Mouse (Mus musculus) lung, embryonic 16.5 days (tissue): Measurements from ENCODE around the gene Ncoa3. TPM values are rescaled to one million over a fixed set of nuclear protein-coding genes. Genes with fewer than 3 reads are reported as not detected.
A peak's percentile ranks its signal among the peaks of the same experiment; 100 is the strongest.

Experiments
- ATAC-seq: fragments of 200-750 bp; cut with Nextera tagmentation; 2 replicates; pipeline ENCODE4 v1.8.0; 2017; ENCODE audit warnings: low read depth, mild to moderate bottlenecking, moderate library complexity
- H3K27ac ChIP-seq: fragments of 300-500 bp; sonication (generic); 2 replicates; pipeline ENCODE4 v1.5.1; 2014; ENCODE audit warnings: mild to moderate bottlenecking, control low read depth, low read length
- H3K27me3 ChIP-seq: fragments of 300-500 bp; sonication (generic); 2 replicates; pipeline ENCODE4 v1.6.1; 2014; ENCODE audit warnings: low read depth, low read length, mixed read lengths; ENCODE audit not compliant: control insufficient read depth, insufficient read depth
- H3K36me3 ChIP-seq: fragments of 300-500 bp; sonication (generic); 2 replicates; pipeline ENCODE4 v1.6.1; 2014; ENCODE audit warnings: low read length; ENCODE audit not compliant: control insufficient read depth, insufficient read depth
- H3K4me1 ChIP-seq: fragments of 300-500 bp; sonication (generic); replicated peaks from 2 replicates; pipeline ENCODE4 v1.6.1; 2014; ENCODE audit warnings: low read length, mixed read lengths; ENCODE audit not compliant: control insufficient read depth, insufficient read depth
- H3K4me2 ChIP-seq: fragments of 300-500 bp; sonication (generic); 2 replicates; pipeline ENCODE4 v1.6.1; 2014; ENCODE audit warnings: low read depth, low read length, control low read depth
- H3K4me3 ChIP-seq: fragments of 300-500 bp; sonication (generic); 2 replicates; pipeline ENCODE4 v1.5.1; 2014; ENCODE audit warnings: mild to moderate bottlenecking, low read length, control low read depth
- H3K9ac ChIP-seq: fragments of 300-500 bp; sonication (generic); 2 replicates; pipeline ENCODE4 v1.6.1; 2014; ENCODE audit warnings: low read length, control low read depth
- H3K9me3 ChIP-seq: fragments of 300-500 bp; sonication (generic); 2 replicates; pipeline ENCODE4 v1.6.1; 2016; ENCODE audit warnings: low read length; ENCODE audit not compliant: control insufficient read depth
- WGBS: fragments of 180-500 bp; shearing (Covaris S2); extraction: QIAGEN DNeasy Blood & Tissue Kit; methylation state at CpG from one replicate; pipeline ENCODE4 v1.1.7; 2014; 5-methylcytosine and 5-hydroxymethylcytosine counted together
- polyA plus RNA-seq: library from polyadenylated mRNA; unstranded; fragments of >200 nt; fragmentation: Nextera tagmentation; extraction: Ambion mirVana; gene quantifications from 2 replicates; pipeline ENCODE4 v1.2.1, GENCODE M21; 2015

Gene Ncoa3
- polyA plus RNA-seq, 1 experiment from 2014 or later, result 12.1 TPM

DNA sequence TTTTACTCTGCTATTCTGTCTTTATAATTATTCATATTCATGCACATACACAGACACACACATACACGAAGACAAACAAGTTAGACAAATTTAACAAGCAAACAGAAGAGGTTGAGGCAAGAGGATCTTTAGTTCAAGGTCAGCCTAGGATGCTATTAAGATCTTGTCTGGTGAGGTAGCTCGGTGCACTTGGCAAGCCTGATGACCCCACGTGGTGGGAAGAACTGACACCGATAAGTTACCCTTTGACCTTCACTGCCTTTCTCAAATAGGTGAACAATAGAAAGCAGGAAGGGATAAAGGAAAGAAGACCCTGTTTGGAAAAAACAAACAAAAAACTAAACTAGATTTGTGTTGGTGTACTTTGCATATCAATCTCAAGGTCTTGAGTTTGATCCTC lies 10.0 kb downstream of the Ncoa3 start:
- Histone ChIP-seq H3K4me3 (no peak overlapping the region), H3K4me2 (no peak overlapping the region), H3K36me3 (no peaks in the 10 kb centered on the region), H3K27ac (no peak overlapping the region), H3K9ac (no peak overlapping the region), H3K9me3 (no peaks in the 10 kb centered on the region), H3K4me1 (peaks cover 20% of the 10 kb centered on the region), H3K27me3 (no peaks in the 10 kb centered on the region)
- 55% methylated on average over 4 of the region's 4 CpGs for WGBS
- ATAC-seq, result no peak

DNA sequence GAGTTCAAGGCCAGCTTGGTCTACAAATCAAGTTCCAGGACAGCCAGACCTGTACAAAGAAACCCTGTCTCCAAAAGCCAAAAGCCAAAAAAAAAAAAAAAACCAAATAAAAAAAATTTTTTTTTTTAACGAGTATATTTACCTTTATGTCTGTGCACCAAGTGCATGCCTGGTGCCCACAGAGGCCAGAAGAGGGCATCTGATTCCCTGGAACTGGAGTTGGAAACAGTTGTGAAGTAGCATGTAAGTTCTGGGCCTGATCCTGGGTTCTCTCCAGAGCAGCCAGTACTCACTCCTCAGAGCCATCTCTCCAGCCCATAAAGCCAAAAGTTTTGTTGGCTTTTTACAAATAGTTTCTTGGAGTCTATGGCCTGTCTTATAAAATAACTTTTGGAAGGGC lies 10.6 kb downstream of the Ncoa3 start:
- Histone ChIP-seq H3K9ac (no peak overlapping the region), H3K4me2 (no peak overlapping the region), H3K27me3 (no peaks in the 10 kb centered on the region), H3K4me1 (peaks cover 20% of the 10 kb centered on the region), H3K4me3 (no peak overlapping the region), H3K9me3 (no peaks in the 10 kb centered on the region), H3K36me3 (no peaks in the 10 kb centered on the region), H3K27ac (no peak overlapping the region)
- no peak for ATAC-seq
- WGBS, result 25% methylated on average over 1 of the region's 1 CpGs

DNA sequence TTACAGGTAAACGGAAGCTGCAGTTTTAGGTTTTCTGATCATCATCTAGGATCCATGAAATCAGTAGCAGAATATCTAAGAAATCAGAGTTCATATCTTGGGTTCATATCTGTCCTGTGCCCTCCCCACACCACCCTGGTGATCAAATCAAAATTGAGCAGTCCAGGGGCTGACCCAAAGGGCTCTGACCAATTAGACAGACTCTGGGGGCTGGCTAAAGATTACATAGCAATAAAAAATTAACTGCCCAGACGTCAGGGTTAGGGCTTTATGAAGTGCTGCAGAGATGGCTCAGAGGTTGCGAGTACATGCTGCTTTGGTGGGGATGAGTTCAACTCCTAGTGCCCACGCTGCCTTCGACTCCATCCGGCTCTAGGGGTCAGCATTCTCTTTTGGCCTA lies 14.6 kb downstream of the Ncoa3 start:
- no peak overlapping the region for H3K4me3 ChIP-seq
- no peaks in the 10 kb centered on the region for H3K27me3 ChIP-seq
- H3K9ac ChIP-seq, result no peak overlapping the region
- 57% methylated on average over 6 of the region's 6 CpGs for WGBS
- H3K27ac ChIP-seq, result no peak overlapping the region
- no peak overlapping the region for H3K4me2 ChIP-seq
- no peaks in the 10 kb centered on the region for H3K9me3 ChIP-seq
- H3K4me1 ChIP-seq, result peaks cover 15% of the 10 kb centered on the region; the same call in 1 of the 2 replicates
- ATAC-seq, result peak; percentile 31; the same call in 1 of the 2 replicates
- no peaks in the 10 kb centered on the region for H3K36me3 ChIP-seq

DNA sequence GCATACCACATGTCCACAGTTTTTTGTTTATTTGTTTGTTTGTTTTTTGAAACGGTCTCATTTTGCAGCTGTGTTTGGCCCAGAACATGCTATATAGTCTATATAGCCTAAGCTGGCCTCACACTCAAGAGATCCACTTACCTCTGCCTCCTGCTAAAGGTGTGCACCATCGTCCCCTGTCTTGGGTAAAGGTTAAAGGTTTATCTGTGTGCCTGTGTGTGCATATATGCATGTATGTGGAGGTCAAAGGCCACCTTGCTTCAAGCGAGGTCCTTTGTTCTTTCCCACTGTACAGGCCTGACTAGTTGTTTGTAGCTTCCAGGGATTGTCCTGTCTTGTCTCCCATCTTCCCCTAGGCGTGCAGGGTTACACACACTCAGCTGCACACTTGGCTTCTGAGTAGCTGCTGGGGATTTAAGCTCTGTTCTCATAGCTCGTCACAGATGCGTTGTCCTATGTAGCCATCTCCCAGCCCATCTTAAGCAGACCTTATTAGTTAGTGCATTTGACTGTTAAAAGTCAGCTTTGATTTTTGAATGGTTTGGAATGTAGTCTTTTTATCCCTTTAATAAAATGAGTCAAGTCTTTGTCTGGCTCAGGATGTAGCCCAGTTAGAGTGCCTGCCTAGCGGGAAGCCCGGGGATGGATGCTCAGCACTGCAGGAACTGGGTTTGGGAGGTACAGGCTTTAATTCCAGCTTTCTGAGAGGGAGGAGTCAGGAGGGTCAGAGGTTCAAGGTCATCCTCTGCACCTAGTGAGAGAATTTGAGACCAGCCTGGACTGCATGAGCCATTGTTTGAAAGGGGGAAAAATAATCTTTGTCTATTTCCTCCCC lies 16.3 kb downstream of the Ncoa3 start:
- H3K4me3 ChIP-seq, result no peak overlapping the region
- H3K27me3 ChIP-seq, result no peaks in the 10 kb centered on the region
- peaks cover 18% of the 10 kb centered on the region for H3K4me1 ChIP-seq
- no peak overlapping the region for H3K4me2 ChIP-seq
- no peak for ATAC-seq
- no peaks in the 10 kb centered on the region for H3K9me3 ChIP-seq
- H3K27ac ChIP-seq, result peak overlapping the region; percentile 3; the same call in 1 of the 2 replicates
- peak overlapping the region; percentile 24; the same call in 1 of the 2 replicates for H3K9ac ChIP-seq
- WGBS, result 56% methylated on average over 8 of the region's 8 CpGs
- H3K36me3 ChIP-seq, result no peaks in the 10 kb centered on the region

DNA sequence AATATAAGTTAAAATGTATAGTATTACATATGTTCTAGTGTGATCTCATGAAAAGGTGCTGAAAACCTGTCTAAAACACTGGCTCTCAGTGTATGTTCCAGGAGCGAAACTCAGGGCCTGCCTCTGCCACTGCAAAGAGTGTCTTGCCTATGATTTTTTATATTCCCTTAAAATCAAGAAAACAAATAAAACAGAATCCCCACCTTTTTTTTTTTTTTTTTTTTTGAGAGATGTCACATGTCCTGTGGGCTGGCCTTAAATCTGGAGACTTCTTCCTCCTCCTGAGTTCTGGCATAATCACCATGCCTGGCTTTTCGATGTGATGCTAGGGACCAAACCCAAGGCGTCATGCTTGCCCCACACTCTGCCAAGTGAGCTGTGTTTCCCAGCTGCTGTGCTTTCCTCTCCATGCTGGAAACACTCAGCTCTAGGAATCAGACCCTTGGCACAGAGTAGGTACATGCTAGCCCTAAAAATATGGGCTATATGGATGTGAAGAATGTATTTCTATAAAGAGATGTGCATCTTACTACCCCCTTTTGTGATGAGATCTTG lies 17.0 kb downstream of the Ncoa3 start:
- Histone ChIP-seq H3K4me1 (peaks cover 18% of the 10 kb centered on the region), H3K9ac (no peak overlapping the region), H3K4me3 (no peak overlapping the region), H3K9me3 (no peaks in the 10 kb centered on the region), H3K27me3 (no peaks in the 10 kb centered on the region), H3K4me2 (no peak overlapping the region), H3K27ac (no peak overlapping the region), H3K36me3 (no peaks in the 10 kb centered on the region)
- no peak for ATAC-seq
- 70% methylated on average over 3 of the region's 3 CpGs for WGBS

DNA sequence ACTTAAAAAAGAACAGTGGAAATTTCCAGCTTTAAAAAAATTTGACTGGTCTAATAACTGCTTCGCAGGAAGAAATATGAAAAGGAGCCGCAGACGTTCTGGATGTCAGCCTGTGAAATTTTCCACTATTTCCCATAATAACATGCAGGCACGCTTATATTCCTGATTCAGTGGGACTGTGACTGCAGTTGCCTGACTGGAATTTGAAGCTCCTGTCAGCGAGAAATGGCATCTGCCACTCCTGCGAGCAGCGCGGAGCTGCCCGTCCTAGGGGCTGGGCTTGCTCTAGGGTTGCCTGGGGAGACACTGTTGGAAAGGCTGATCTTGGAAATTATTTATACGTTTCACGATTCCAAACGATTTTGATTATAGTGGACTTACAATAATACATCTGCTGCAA lies 17.9 kb downstream of the Ncoa3 start:
- H3K4me1 ChIP-seq, result peaks cover 18% of the 10 kb centered on the region
- H3K27me3 ChIP-seq, result no peaks in the 10 kb centered on the region
- H3K9me3 ChIP-seq, result no peaks in the 10 kb centered on the region
- no peak overlapping the region for H3K27ac ChIP-seq
- 45% methylated on average over 12 of the region's 12 CpGs for WGBS
- no peak overlapping the region for H3K4me2 ChIP-seq
- no peak for ATAC-seq
- H3K36me3 ChIP-seq, result no peaks in the 10 kb centered on the region
- no peak overlapping the region for H3K9ac ChIP-seq
- no peak overlapping the region for H3K4me3 ChIP-seq

DNA sequence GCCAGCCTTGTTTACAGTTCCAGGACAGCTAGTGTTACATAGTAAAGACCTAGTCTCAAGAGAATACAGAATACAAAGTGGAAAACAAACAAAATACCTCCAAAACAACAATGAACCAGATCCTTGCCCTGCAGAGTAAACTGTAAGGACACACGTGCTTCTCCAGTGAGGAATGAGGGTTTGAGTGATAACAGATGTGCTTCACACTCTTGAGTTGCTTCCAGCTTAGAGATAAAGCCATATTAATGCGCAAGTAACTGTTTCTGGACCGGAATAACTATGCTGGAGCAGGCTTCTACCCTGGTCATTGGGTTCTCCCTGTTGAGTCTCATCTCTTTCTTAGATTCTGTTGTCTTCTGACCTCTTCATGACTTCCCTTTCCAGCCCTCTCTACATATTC lies 19.0 kb downstream of the Ncoa3 start:
- Histone ChIP-seq H3K9ac (no peak overlapping the region), H3K9me3 (no peaks in the 10 kb centered on the region), H3K4me1 (peaks cover 18% of the 10 kb centered on the region), H3K27ac (no peak overlapping the region), H3K4me2 (no peak overlapping the region), H3K27me3 (no peaks in the 10 kb centered on the region), H3K36me3 (no peaks in the 10 kb centered on the region), H3K4me3 (no peak overlapping the region)
- 41% methylated on average over 3 of the region's 3 CpGs for WGBS
- no peak for ATAC-seq

DNA sequence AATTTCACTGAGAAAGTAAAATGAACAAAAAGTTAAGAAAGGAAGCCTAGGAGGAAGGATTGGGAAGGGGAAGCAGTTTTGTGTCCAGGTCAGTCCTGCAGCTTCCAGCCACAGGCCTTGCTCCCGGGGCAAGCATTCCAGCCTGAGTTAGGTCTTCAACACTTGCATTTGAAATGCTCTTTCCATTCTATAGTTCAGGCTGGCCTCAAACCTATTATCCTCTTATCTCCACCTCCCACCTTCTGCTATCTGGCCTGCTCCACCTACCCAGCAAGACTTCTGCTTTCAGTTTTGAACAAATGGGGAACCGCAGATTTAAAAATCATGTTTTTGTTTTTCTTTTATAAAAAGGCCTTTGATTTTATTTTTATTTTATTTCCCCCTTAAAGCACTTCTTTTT lies 19.7 kb downstream of the Ncoa3 start:
- Histone ChIP-seq H3K9ac (no peak overlapping the region), H3K36me3 (no peaks in the 10 kb centered on the region), H3K4me1 (peaks cover 18% of the 10 kb centered on the region), H3K4me3 (no peak overlapping the region), H3K9me3 (no peaks in the 10 kb centered on the region), H3K4me2 (no peak overlapping the region), H3K27ac (no peak overlapping the region), H3K27me3 (no peaks in the 10 kb centered on the region)
- WGBS, result 59% methylated on average over 2 of the region's 2 CpGs
- ATAC-seq, result no peak

DNA sequence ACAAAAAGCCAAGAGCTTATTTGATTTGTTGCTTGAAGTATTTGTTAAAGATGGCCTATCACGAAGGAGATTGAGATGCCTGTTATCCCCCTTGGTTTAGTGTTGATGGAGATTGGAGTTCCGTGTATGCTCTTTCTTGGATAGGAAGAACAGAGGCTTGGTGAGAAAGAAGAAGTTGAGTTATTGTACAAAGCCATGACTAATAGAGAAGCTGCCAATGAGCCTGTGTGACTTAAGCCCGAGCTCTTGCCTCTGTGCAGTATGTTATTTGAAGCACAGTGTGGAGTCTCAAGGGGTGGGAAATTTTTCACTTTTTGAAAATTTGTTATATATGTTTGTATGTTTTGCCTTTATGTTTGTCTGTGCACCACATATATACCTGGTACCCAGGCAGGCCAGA lies 26.3 kb downstream of the Ncoa3 start:
- ATAC-seq, result no peak
- no peak overlapping the region for H3K4me3 ChIP-seq
- WGBS, result 78% methylated on average over 3 of the region's 3 CpGs
- H3K4me1 ChIP-seq, result peaks cover 22% of the 10 kb centered on the region
- no peaks in the 10 kb centered on the region for H3K36me3 ChIP-seq
- no peak overlapping the region for H3K4me2 ChIP-seq
- no peak overlapping the region for H3K27ac ChIP-seq
- no peaks in the 10 kb centered on the region for H3K9me3 ChIP-seq
- no peaks in the 10 kb centered on the region for H3K27me3 ChIP-seq
- no peak overlapping the region for H3K9ac ChIP-seq
